Mouse (Mus musculus) lung, adult 2 months (tissue): ENCODE measurements at regions not wholly inside any gene's neighbourhood (a gene's known extent, or its start where the extent isn't known, plus 50 kb on each side); places are given as distances from the start of the nearest gene placed in this dataset.

Source experiments
- CTCF ChIP-seq: fragments of 200-500 bp; IDR thresholded peaks from 2 replicates; pipeline ENCODE4 v1.5.1; 2011; ENCODE audit warnings: mild to moderate bottlenecking, low read length, control low read depth; ENCODE audit not compliant: insufficient read depth
- POLR2A ChIP-seq: fragments of 200-500 bp; IDR thresholded peaks from 2 replicates; pipeline ENCODE4 v1.6.1; 2011; ENCODE audit warnings: low read depth, mild to moderate bottlenecking, control low read depth, low read length, borderline replicate concordance; ENCODE audit errors: extremely low read depth

DNA sequence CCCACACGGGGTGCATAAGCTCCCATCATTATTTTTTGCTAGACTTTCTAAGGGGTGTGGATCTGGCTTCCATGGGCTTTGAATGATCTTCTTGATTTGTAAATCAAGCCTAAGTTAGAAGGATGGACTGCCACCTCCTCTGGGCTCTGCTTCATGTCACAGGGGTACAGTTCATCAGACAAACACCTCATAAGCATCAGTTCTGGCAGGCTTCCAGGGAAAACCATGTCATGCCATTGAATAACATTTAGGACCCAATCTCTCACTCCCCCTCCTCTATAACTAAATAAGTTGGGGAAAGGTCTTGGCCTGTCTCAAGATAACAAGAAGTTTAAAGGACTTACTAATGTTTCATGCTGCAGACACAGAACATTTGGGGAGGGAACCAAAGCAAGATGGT lies 115.0 kb downstream of the Gm10295 start:
- TF ChIP-seq POLR2A (no peak), CTCF (no peak)
